Mouse (Mus musculus) heart, postnatal 0 days (tissue): ENCODE results near the gene Pde4b.

Experiments
- CTCF ChIP-seq: IDR thresholded peaks from 2 replicates; pipeline ENCODE4 v1.5.1; 2016; ENCODE audit warnings: antibody characterized with exemption, control low read depth, low read depth
- EP300 ChIP-seq: IDR thresholded peaks from 2 replicates; pipeline ENCODE4 v1.6.1; 2016; ENCODE audit warnings: antibody characterized with exemption, low read depth

- TF ChIP-seq CTCF: no peak
- no peak for TF ChIP-seq EP300
Measured at GRCm38 (mm10) chr4:102576109-102576508, 488.8 kb downstream of the Pde4b start.
